Mouse (Mus musculus) small intestine, adult 2 months (tissue): ENCODE results near the gene Cxadr. TPM values are rescaled to one million over a fixed set of nuclear protein-coding genes. Genes with fewer than 3 reads are reported as not detected.

Experiments used
- H3K27ac ChIP-seq: fragments of 200-500 bp; 2 replicates; pipeline ENCODE4 v1.5.1; 2012; ENCODE audit warnings: low read depth, low read length, control low read depth, inconsistent platforms; ENCODE audit not compliant: insufficient read depth
- H3K27me3 ChIP-seq: fragments of 200-500 bp; 2 replicates; pipeline ENCODE4 v1.6.1; 2012; ENCODE audit warnings: mild to moderate bottlenecking, moderate library complexity, low read length, inconsistent platforms; ENCODE audit not compliant: control insufficient read depth, insufficient read depth
- H3K36me3 ChIP-seq: fragments of 200-500 bp; 2 replicates; pipeline ENCODE4 v1.6.1; 2012; ENCODE audit warnings: mild to moderate bottlenecking, low read length, control low read depth, inconsistent platforms; ENCODE audit not compliant: control insufficient read depth, insufficient read depth
- H3K4me1 ChIP-seq: fragments of 200-500 bp; 2 replicates; pipeline ENCODE4 v1.6.1; 2012; ENCODE audit warnings: low read length, inconsistent platforms, mixed read lengths; ENCODE audit not compliant: control insufficient read depth, insufficient read depth, insufficient read length
- H3K4me3 ChIP-seq: fragments of 200-500 bp; 2 replicates; pipeline ENCODE4 v1.5.1; 2012; ENCODE audit warnings: low read depth, mild to moderate bottlenecking, control low read depth, inconsistent platforms, low read length, moderate library complexity
- CTCF ChIP-seq: fragments of 200-500 bp; IDR thresholded peaks from 2 replicates; pipeline ENCODE4 v1.5.1; 2012; ENCODE audit warnings: low read depth, mild to moderate bottlenecking, control low read depth, inconsistent platforms, low read length, moderate library complexity, mixed read lengths; ENCODE audit not compliant: insufficient replicate concordance, insufficient read length; ENCODE audit errors: extremely low read depth
- POLR2A ChIP-seq: fragments of 200-500 bp; IDR thresholded peaks from 2 replicates; pipeline ENCODE4 v1.6.1; 2012; ENCODE audit warnings: low read depth, mild to moderate bottlenecking, control low read depth, inconsistent platforms, low read length, moderate library complexity
- WGBS: fragments of 180-500 bp; shearing (Covaris S2); methylation state at CpG from one replicate; pipeline ENCODE4 v1.1.7; 2018; 5-methylcytosine and 5-hydroxymethylcytosine counted together
- polyA plus RNA-seq: library from polyadenylated mRNA; depleted of rRNA; stranded (reverse); fragments of >200 nt; gene quantifications from 2 replicates; pipeline ENCODE4 v1.2.3, GENCODE M21; 2012; rRNA removed

The Cxadr gene
- polyA plus RNA-seq, result 22.5 and 75.9 TPM in 2 replicates

- 2% methylated on average over 34 of the region's 34 CpGs for WGBS
- Histone ChIP-seq H3K4me3 (peak within 1 kb of the TSS; percentile 69), H3K27me3 (no peaks in the 10 kb centered on the region), H3K4me1 (peaks cover 8% of the 10 kb centered on the region; the same call in 1 of the 2 replicates), H3K27ac (peak within 1 kb of the TSS; percentile 85), H3K36me3 (no peaks in the 10 kb centered on the region)
- TF ChIP-seq CTCF, result no peak; the same call in 1 of the 2 replicates
- TF ChIP-seq POLR2A, result peak; percentile 96
Measured at GRCm38 (mm10) chr16:78301183-78301830, at the start of gene Cxadr. TSS of gene Cxadr (plus strand) at chr16:78301489.

GRCm38 (mm10) chr16:78258989-78259388 is 42.3 kb upstream of the Cxadr start:
- no peak overlapping the region for H3K4me3 ChIP-seq
- no peaks in the 10 kb centered on the region for H3K36me3 ChIP-seq
- H3K27me3 ChIP-seq, result no peaks in the 10 kb centered on the region
- H3K4me1 ChIP-seq, result peaks cover 9% of the 10 kb centered on the region; the same call in 1 of the 2 replicates
- no peak overlapping the region for H3K27ac ChIP-seq
- 81% methylated on average over 4 of the region's 4 CpGs for WGBS
- TF ChIP-seq CTCF, result no peak
- TF ChIP-seq POLR2A, result no peak

GRCm38 (mm10) chr16:78260070-78260879 is 41.0 kb upstream of the Cxadr start:
- H3K36me3 ChIP-seq, result no peaks in the 10 kb centered on the region
- 27% methylated on average over 10 of the region's 10 CpGs for WGBS
- no peaks in the 10 kb centered on the region for H3K27me3 ChIP-seq
- TF ChIP-seq CTCF (no peak), POLR2A (no peak)
- H3K4me3 ChIP-seq, result no peak overlapping the region
- H3K4me1 ChIP-seq, result peaks cover 14% of the 10 kb centered on the region; the same call in 1 of the 2 replicates
- H3K27ac ChIP-seq, result peak overlapping the region; percentile 89

- H3K4me3 ChIP-seq, result no peak overlapping the region
- peaks cover 20% of the 10 kb centered on the region; the same call in 1 of the 2 replicates for H3K4me1 ChIP-seq
- 37% methylated on average over 3 of the region's 3 CpGs for WGBS
- no peak for TF ChIP-seq POLR2A
- H3K27me3 ChIP-seq, result no peaks in the 10 kb centered on the region
- H3K36me3 ChIP-seq, result no peaks in the 10 kb centered on the region
- peak overlapping the region; percentile 89 for H3K27ac ChIP-seq
Measured at GRCm38 (mm10) chr16:78261520-78261919, 39.8 kb upstream of the Cxadr start.

- peak overlapping the region; percentile 94 for H3K27ac ChIP-seq
- WGBS, result 15% methylated on average over 16 of the region's 16 CpGs
- H3K4me3 ChIP-seq, result peak overlapping the region; percentile 41
- H3K4me1 ChIP-seq, result peaks cover 26% of the 10 kb centered on the region; the same call in 1 of the 2 replicates
- TF ChIP-seq POLR2A, result no peak
- TF ChIP-seq CTCF, result no peak
- H3K27me3 ChIP-seq, result no peaks in the 10 kb centered on the region
- H3K36me3 ChIP-seq, result no peaks in the 10 kb centered on the region
Measured at GRCm38 (mm10) chr16:78264442-78265150, 36.7 kb upstream of the Cxadr start.

- no peaks in the 10 kb centered on the region for H3K36me3 ChIP-seq
- H3K27ac ChIP-seq, result peak overlapping the region; percentile 94
- WGBS, result 1% methylated on average over 7 of the region's 7 CpGs
- no peak for TF ChIP-seq CTCF
- H3K4me1 ChIP-seq, result peaks cover 26% of the 10 kb centered on the region; the same call in 1 of the 2 replicates
- no peak overlapping the region for H3K4me3 ChIP-seq
- H3K27me3 ChIP-seq, result no peaks in the 10 kb centered on the region
Measured at GRCm38 (mm10) chr16:78265151-78265590, 36.1 kb upstream of the Cxadr start.
